Mouse (Mus musculus): Measurements from ENCODE around the gene Ccdc92. TPM values are rescaled to one million over a fixed set of nuclear protein-coding genes. Genes with fewer than 3 reads are reported as not detected.

Gene Ccdc92
- polyA plus RNA-seq, 1 experiment from 2014 or later: 5.3 TPM

GRCm38 (mm10) chr5:124817050-124817449 lies 45.2 kb downstream of the Ccdc92 start:
- H3K36me3 ChIP-seq (ENCODE audit: control insufficient read depth, insufficient read depth, low read length): no peaks in the 10 kb centered on the region
- H3K9ac ChIP-seq (ENCODE audit: low read length): no peak overlapping the region
- no peak overlapping the region for H3K4me2 ChIP-seq (ENCODE audit: low read length)
- H3K9me3 ChIP-seq (ENCODE audit: control insufficient read depth, low read length): peaks cover 10% of the 10 kb centered on the region; the same call in 1 of the 2 replicates
- no peak for ATAC-seq (ENCODE audit: insufficient number of reproducible peaks, insufficient read depth, low FRiP score, low read depth)
- H3K4me1 ChIP-seq (ENCODE audit: control insufficient read depth in 2 of 2, insufficient read depth in 2 of 2, low read length in 2 of 2): no peaks in the 10 kb centered on the region
- WGBS: 82% methylated on average over 15 of the region's 15 CpGs
- no peaks in the 10 kb centered on the region for H3K27me3 ChIP-seq (ENCODE audit: control insufficient read depth, insufficient read depth, low read length)
- H3K4me3 ChIP-seq (ENCODE audit: control insufficient read depth in 1 of 2, insufficient read depth in 1 of 2, low read depth in 1 of 2, low read length in 2 of 2): no peak overlapping the region
- no peak overlapping the region for H3K27ac ChIP-seq (replicated peaks in 1 of 2; ENCODE audit: control insufficient read depth in 1 of 2, insufficient read depth in 1 of 2, low read depth in 2 of 2, low read length in 2 of 2)

DNA sequence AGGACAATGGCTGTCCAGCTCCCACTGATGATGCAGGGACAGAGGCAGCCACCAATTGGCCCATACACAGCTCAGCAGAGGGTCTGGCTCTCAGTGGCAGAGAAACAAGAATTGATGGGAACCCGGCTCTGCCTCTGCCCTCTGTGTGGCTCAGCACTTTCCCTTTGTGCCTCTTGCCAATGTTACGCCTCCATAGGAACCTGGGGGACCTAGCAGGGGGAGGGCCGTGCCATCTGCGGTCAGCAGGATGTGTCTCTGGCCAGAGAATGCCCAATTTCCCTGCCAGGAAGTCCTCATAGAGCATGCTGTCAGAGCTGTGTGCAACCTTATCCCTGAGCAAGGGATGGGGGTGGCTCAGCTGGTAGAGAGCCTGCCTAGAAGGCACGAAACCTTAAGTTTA lies 47.4 kb downstream of the Ccdc92 start:
- no peak overlapping the region for H3K4me2 ChIP-seq (ENCODE audit: low read length)
- no peaks in the 10 kb centered on the region for H3K27me3 ChIP-seq (ENCODE audit: control insufficient read depth, insufficient read depth, low read length)
- no peak for ATAC-seq (ENCODE audit: insufficient number of reproducible peaks, insufficient read depth, low FRiP score, low read depth)
- 66% methylated on average over 5 of the region's 5 CpGs for WGBS
- no peaks in the 10 kb centered on the region for H3K36me3 ChIP-seq (ENCODE audit: control insufficient read depth, insufficient read depth, low read length)
- H3K9me3 ChIP-seq (ENCODE audit: control insufficient read depth, low read length): peaks cover 7% of the 10 kb centered on the region; the same call in 1 of the 2 replicates
- H3K4me1 ChIP-seq (ENCODE audit: control insufficient read depth in 2 of 2, insufficient read depth in 2 of 2, low read length in 2 of 2): no peaks in the 10 kb centered on the region
- H3K9ac ChIP-seq (ENCODE audit: low read length): no peak overlapping the region
- no peak overlapping the region for H3K27ac ChIP-seq (replicated peaks in 1 of 2; ENCODE audit: control insufficient read depth in 1 of 2, insufficient read depth in 1 of 2, low read depth in 2 of 2, low read length in 2 of 2)
- H3K4me3 ChIP-seq (ENCODE audit: control insufficient read depth in 1 of 2, insufficient read depth in 1 of 2, low read depth in 1 of 2, low read length in 2 of 2): no peak overlapping the region

GRCm38 (mm10) chr5:124812466-124812865 lies 49.8 kb downstream of the Ccdc92 start:
- H3K4me1 ChIP-seq (ENCODE audit: control insufficient read depth in 2 of 2, insufficient read depth in 2 of 2, low read length in 2 of 2): no peaks in the 10 kb centered on the region
- no peaks in the 10 kb centered on the region for H3K27me3 ChIP-seq (ENCODE audit: control insufficient read depth, insufficient read depth, low read length)
- 73% methylated on average over 12 of the region's 12 CpGs for WGBS
- no peak overlapping the region for H3K4me2 ChIP-seq (ENCODE audit: low read length)
- no peak overlapping the region for H3K4me3 ChIP-seq (ENCODE audit: control insufficient read depth in 1 of 2, insufficient read depth in 1 of 2, low read depth in 1 of 2, low read length in 2 of 2)
- H3K27ac ChIP-seq (replicated peaks in 1 of 2; ENCODE audit: control insufficient read depth in 1 of 2, insufficient read depth in 1 of 2, low read depth in 2 of 2, low read length in 2 of 2): no peak overlapping the region
- H3K9ac ChIP-seq (ENCODE audit: low read length): no peak overlapping the region
- no peak for ATAC-seq (ENCODE audit: insufficient number of reproducible peaks, insufficient read depth, low FRiP score, low read depth)
- no peaks in the 10 kb centered on the region for H3K9me3 ChIP-seq (ENCODE audit: control insufficient read depth, low read length)
- H3K36me3 ChIP-seq (ENCODE audit: control insufficient read depth, insufficient read depth, low read length): no peaks in the 10 kb centered on the region

GRCm38 (mm10) chr5:124809708-124810366 lies 52.4 kb downstream of the Ccdc92 start:
- H3K4me2 ChIP-seq (ENCODE audit: low read length): no peak overlapping the region
- no peak overlapping the region for H3K4me3 ChIP-seq (ENCODE audit: control insufficient read depth in 1 of 2, insufficient read depth in 1 of 2, low read depth in 1 of 2, low read length in 2 of 2)
- 74% methylated on average over 4 of the region's 4 CpGs for WGBS
- ATAC-seq (ENCODE audit: insufficient number of reproducible peaks, insufficient read depth, low FRiP score, low read depth): no peak
- H3K4me1 ChIP-seq (ENCODE audit: control insufficient read depth in 2 of 2, insufficient read depth in 2 of 2, low read length in 2 of 2): no peaks in the 10 kb centered on the region
- no peaks in the 10 kb centered on the region for H3K27me3 ChIP-seq (ENCODE audit: control insufficient read depth, insufficient read depth, low read length)
- no peaks in the 10 kb centered on the region for H3K9me3 ChIP-seq (ENCODE audit: control insufficient read depth, low read length)
- H3K9ac ChIP-seq (ENCODE audit: low read length): no peak overlapping the region
- no peak overlapping the region for H3K27ac ChIP-seq (replicated peaks in 1 of 2; ENCODE audit: control insufficient read depth in 1 of 2, insufficient read depth in 1 of 2, low read depth in 2 of 2, low read length in 2 of 2)
- H3K36me3 ChIP-seq (ENCODE audit: control insufficient read depth, insufficient read depth, low read length): no peaks in the 10 kb centered on the region

- 85% methylated on average over 7 of the region's 7 CpGs for WGBS
- no peaks in the 10 kb centered on the region for H3K4me1 ChIP-seq (ENCODE audit: control insufficient read depth in 2 of 2, insufficient read depth in 2 of 2, low read length in 2 of 2)
- H3K4me3 ChIP-seq (ENCODE audit: control insufficient read depth in 1 of 2, insufficient read depth in 1 of 2, low read depth in 1 of 2, low read length in 2 of 2): no peak overlapping the region
- ATAC-seq (ENCODE audit: insufficient number of reproducible peaks, insufficient read depth, low FRiP score, low read depth): no peak
- no peaks in the 10 kb centered on the region for H3K27me3 ChIP-seq (ENCODE audit: control insufficient read depth, insufficient read depth, low read length)
- no peak overlapping the region for H3K9ac ChIP-seq (ENCODE audit: low read length)
- H3K4me2 ChIP-seq (ENCODE audit: low read length): no peak overlapping the region
- no peak overlapping the region for H3K27ac ChIP-seq (replicated peaks in 1 of 2; ENCODE audit: control insufficient read depth in 1 of 2, insufficient read depth in 1 of 2, low read depth in 2 of 2, low read length in 2 of 2)
- H3K36me3 ChIP-seq (ENCODE audit: control insufficient read depth, insufficient read depth, low read length): no peaks in the 10 kb centered on the region
- H3K9me3 ChIP-seq (ENCODE audit: control insufficient read depth, low read length): no peaks in the 10 kb centered on the region
Observed at GRCm38 (mm10) chr5:124792112-124792511, 70.1 kb downstream of the Ccdc92 start.

DNA sequence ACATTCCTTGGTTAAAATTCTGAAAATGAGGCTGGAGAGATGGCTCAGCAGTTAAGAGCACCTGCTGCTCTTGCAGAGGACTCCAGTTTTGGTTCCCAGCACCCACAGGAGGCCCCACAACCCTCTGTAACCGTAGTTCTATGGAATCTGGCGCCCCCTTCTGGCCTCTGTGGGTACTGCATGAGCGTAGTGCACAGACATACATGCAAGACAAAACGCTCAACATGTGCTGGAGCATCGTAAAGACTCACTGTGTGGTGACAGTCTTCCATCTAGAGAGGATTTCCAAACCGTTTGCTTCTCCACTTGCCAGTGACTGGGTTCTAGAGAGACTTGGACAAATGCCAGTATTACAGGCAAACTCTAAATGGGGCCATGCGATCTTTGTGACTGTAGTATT lies 76.6 kb downstream of the Ccdc92 start:
- Histone ChIP-seq H3K9ac (ENCODE audit: low read length) (no peak overlapping the region), H3K36me3 (ENCODE audit: control insufficient read depth, insufficient read depth, low read length) (no peaks in the 10 kb centered on the region), H3K4me1 (ENCODE audit: control insufficient read depth in 2 of 2, insufficient read depth in 2 of 2, low read length in 2 of 2) (no peaks in the 10 kb centered on the region), H3K9me3 (ENCODE audit: control insufficient read depth, low read length) (peaks cover 5% of the 10 kb centered on the region), H3K27me3 (ENCODE audit: control insufficient read depth, insufficient read depth, low read length) (peaks cover 4% of the 10 kb centered on the region; the same call in 1 of the 2 replicates), H3K4me3 (ENCODE audit: control insufficient read depth in 1 of 2, insufficient read depth in 1 of 2, low read depth in 1 of 2, low read length in 2 of 2) (no peak overlapping the region), H3K27ac (replicated peaks in 1 of 2; ENCODE audit: control insufficient read depth in 1 of 2, insufficient read depth in 1 of 2, low read depth in 2 of 2, low read length in 2 of 2) (no peak overlapping the region), H3K4me2 (ENCODE audit: low read length) (no peak overlapping the region)
- 75% methylated on average over 7 of the region's 7 CpGs for WGBS
- no peak for ATAC-seq (ENCODE audit: insufficient number of reproducible peaks, insufficient read depth, low FRiP score, low read depth)

Other genes starting within 250 kb of the Ccdc92 start
- gene Atp6v0a2, start 233.8 kb downstream of the Ccdc92 start, polyA plus RNA-seq (2014; fragmentation: Nextera tagmentation; extraction: Ambion mirVana): 32.4 and 35.9 TPM in 2 replicates
- gene Dnah10, start 137.3 kb downstream of the Ccdc92 start, polyA plus RNA-seq (2014; fragmentation: Nextera tagmentation; extraction: Ambion mirVana): 0.03 and 0.04 TPM in 2 replicates
- gene Zfp664, start 267 bp upstream of the Ccdc92 start, polyA plus RNA-seq (2014; fragmentation: Nextera tagmentation; extraction: Ambion mirVana): 54.1 and 57.9 TPM in 2 replicates
- gene Rflna, start 140.8 kb upstream of the Ccdc92 start, polyA plus RNA-seq (2014; fragmentation: Nextera tagmentation; extraction: Ambion mirVana): 1.3 and 1.6 TPM in 2 replicates